Mouse (Mus musculus) hindbrain, postnatal 0 days (tissue): ENCODE measurements around the gene Sult6b2. TPM values are rescaled to one million over a fixed set of nuclear protein-coding genes. Genes with fewer than 3 reads are reported as not detected.

ENCODE experiments used
- ATAC-seq: fragments of 200-750 bp; cut with Nextera tagmentation; 2 replicates; pipeline ENCODE4 v1.8.0; 2017; ENCODE audit warnings: mild to moderate bottlenecking, moderate TSS enrichment, moderate library complexity
- DNase-seq: peaks from one replicate; pipeline ENCODE4 v3.0.0-alpha.2; 2015; ENCODE audit warnings: low spot score
- H3K27ac ChIP-seq: fragments of 300-500 bp; sonication (generic); 2 replicates; pipeline ENCODE4 v1.5.1; 2014; ENCODE audit warnings: mild to moderate bottlenecking
- H3K27me3 ChIP-seq: fragments of 300-500 bp; sonication (generic); 2 replicates; pipeline ENCODE4 v1.6.1; 2014; ENCODE audit warnings: low read length, mixed read lengths; ENCODE audit not compliant: insufficient read depth
- H3K36me3 ChIP-seq: fragments of 300-500 bp; sonication (generic); 2 replicates; pipeline ENCODE4 v1.6.1; 2014; ENCODE audit warnings: low read length, mixed read lengths; ENCODE audit not compliant: insufficient read depth
- H3K4me1 ChIP-seq: fragments of 300-500 bp; sonication (generic); 2 replicates; pipeline ENCODE4 v1.6.1; 2014; ENCODE audit warnings: antibody characterized with exemption, low read length, mixed read lengths; ENCODE audit not compliant: insufficient read depth
- H3K4me2 ChIP-seq: fragments of 300-500 bp; sonication (generic); 2 replicates; pipeline ENCODE4 v1.6.1; 2014; ENCODE audit warnings: low read depth, mild to moderate bottlenecking, low read length, moderate library complexity, mixed read lengths
- H3K4me3 ChIP-seq: fragments of 300-500 bp; sonication (generic); 2 replicates; pipeline ENCODE4 v1.5.1; 2014; ENCODE audit warnings: low read length
- H3K9ac ChIP-seq: fragments of 300-500 bp; sonication (generic); replicated peaks from 2 replicates; pipeline ENCODE4 v1.6.1; 2014; ENCODE audit warnings: mild to moderate bottlenecking, low read length, moderate library complexity, mixed read lengths
- H3K9me3 ChIP-seq: fragments of 300-500 bp; sonication (generic); 2 replicates; pipeline ENCODE4 v1.6.1; 2016; ENCODE audit warnings: low read length, mixed read lengths
- CTCF ChIP-seq: IDR thresholded peaks from 2 replicates; pipeline ENCODE4 v1.5.1; 2016; ENCODE audit warnings: antibody characterized with exemption, control low read depth, low read depth
- WGBS: fragments of 180-500 bp; shearing (Covaris S2); extraction: QIAGEN DNeasy Blood & Tissue Kit; methylation state at CpG from one replicate; pipeline ENCODE4 v1.1.7; 2014; 5-methylcytosine and 5-hydroxymethylcytosine counted together
- polyA plus RNA-seq: library from polyadenylated mRNA; unstranded; fragments of >200 nt; fragmentation: Nextera tagmentation; extraction: Ambion mirVana; gene quantifications from 2 replicates; pipeline ENCODE4 v1.2.1, GENCODE M21; 2015
- total RNA-seq: library from RNA; depleted of rRNA; stranded (reverse); fragments of >200 nt; gene quantifications from 2 replicates; pipeline ENCODE4 v1.2.3, GENCODE M21; 2014

Gene Sult6b2
- total and polyA plus RNA-seq, 2 experiments from 2014 or later = 0.28 TPM; not detected in 1

DNA sequence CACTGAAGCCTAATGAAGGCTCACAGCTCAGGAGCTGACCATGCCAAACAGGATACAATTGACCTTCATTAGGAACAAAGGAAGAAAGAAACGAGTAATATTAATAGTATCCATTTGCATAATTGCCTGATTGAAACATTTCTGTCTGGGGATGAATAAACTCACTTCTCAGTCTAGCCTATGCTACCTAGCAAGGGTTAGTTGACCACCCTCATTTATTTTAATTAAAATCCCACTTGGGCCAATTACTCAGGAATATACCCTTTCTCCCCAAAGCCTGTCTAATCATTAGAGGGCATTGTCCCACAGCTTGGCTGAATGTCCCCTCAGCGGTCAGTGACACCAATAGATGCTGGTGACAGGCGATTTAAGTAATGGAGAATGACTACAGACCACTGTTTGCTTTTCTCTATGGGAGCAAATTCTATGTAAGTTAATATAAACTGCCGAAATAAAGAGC is 23.7 kb downstream of the Sult6b2 start:
- no peak overlapping the region for H3K4me2 ChIP-seq
- no peaks in the 10 kb centered on the region for H3K36me3 ChIP-seq
- no peak overlapping the region for H3K27ac ChIP-seq
- DNase-seq = no peak
- 49% methylated on average over 4 of the region's 4 CpGs for WGBS
- TF ChIP-seq CTCF = no peak
- no peak overlapping the region for H3K9ac ChIP-seq
- no peaks in the 10 kb centered on the region for H3K9me3 ChIP-seq
- H3K4me1 ChIP-seq = no peaks in the 10 kb centered on the region
- ATAC-seq = no peak
- no peak overlapping the region for H3K4me3 ChIP-seq
- no peaks in the 10 kb centered on the region for H3K27me3 ChIP-seq

DNA sequence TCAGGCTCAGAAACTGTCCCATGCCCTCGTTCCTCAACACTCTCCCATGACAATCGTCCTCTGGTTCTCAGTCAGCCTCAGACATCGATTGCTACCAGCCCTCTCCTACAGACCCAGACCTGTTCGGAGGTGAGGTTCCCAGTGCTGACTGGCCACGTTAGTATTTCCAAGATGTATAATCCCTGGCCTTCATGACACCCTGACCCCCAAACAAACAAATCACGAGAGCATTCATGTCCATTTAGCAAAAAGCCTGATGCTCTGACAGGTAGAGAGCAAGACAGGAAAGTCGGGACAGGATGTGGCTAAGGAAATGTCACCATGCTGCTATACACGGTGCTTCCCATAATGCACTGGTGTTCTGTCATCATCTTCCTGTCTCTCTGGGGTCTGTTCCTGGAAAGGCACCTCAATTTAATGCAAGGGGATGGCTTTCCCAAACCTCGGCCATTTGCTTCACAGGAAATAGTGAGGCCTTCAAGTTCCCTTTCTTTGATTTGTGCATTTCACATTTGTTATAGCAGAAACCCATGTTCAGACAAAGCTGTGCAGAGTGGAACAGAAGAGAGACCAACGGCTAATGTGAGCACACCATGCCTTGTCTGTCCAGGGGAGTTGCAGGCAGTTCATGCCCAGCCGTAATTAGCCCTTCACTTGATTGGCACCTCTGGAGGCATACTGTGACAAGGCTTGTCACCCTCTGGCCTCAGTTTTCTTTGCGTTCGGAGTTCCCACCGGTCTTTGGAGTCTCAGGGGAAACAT is 24.3 kb downstream of the Sult6b2 start:
- Histone ChIP-seq H3K27ac (no peak overlapping the region), H3K36me3 (no peaks in the 10 kb centered on the region), H3K4me2 (no peak overlapping the region), H3K9ac (no peak overlapping the region), H3K27me3 (no peaks in the 10 kb centered on the region), H3K4me3 (no peak overlapping the region), H3K4me1 (no peaks in the 10 kb centered on the region), H3K9me3 (no peaks in the 10 kb centered on the region)
- DNase-seq = peak; percentile 20
- WGBS = 47% methylated on average over 14 of the region's 14 CpGs
- no peak; the same call in 1 of the 2 replicates for ATAC-seq
- TF ChIP-seq CTCF = no peak

DNA sequence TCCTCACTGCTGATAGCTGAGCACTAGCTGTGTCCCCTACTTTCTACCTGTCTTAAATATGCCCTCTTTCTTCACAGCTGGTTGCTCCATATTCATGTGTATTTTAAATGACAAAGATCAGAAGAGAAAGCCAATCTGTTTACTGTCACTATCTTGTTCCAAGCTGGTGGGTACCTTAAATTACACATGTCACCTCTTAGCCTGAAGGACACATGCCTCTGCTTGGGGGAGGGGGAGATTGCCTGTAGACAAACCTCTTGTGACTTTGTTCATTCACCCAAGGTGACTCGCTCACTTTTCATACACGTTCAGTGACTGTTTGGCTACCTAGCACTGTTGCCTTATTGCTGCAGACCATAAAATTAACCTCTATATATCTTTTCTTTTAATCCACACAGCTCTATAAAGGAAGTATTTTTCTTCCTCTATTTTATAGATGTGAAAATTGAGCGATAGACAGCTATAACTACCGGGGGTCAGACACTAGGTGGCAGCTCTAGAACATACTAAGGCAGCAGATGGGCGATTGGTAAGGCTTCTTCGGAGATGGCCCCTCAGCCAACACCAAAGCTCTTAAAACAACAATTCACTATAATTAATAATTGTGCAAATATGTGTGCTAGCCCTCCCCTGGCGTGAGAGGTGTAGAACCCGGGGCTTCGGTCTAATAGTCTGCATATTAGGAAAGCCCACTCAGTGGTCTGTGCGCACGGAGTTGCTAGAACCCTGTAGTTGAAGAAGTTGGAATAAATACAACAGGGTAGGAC is 25.1 kb downstream of the Sult6b2 start:
- WGBS = 44% methylated on average over 11 of the region's 11 CpGs

DNA sequence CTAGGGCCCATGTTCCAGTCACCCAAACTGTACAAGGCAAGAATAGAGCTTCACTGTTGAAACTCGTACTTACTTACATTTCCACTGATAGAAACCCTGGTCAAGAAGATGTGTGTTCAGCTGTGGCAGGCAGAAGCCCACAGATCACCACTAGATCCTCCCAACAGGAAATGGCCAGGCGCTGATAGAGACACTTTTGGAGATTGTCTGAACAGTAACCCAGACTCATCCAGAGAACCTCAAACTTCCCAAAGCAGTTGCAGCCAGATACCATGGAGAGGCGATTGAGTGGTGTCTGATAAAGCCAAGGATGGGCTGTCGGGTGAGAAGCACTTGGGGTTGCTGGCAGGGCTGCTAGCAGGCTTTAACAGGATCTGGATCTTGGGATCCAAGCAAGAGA is 27.4 kb downstream of the Sult6b2 start:
- Histone ChIP-seq H3K4me1 (no peaks in the 10 kb centered on the region), H3K4me3 (no peak overlapping the region), H3K4me2 (no peak overlapping the region), H3K27me3 (no peaks in the 10 kb centered on the region), H3K9ac (no peak overlapping the region), H3K9me3 (no peaks in the 10 kb centered on the region), H3K36me3 (peaks cover 25% of the 10 kb centered on the region), H3K27ac (no peak overlapping the region)
- ATAC-seq (no peak), DNase-seq (no peak)
- 81% methylated on average over 4 of the region's 4 CpGs for WGBS
- TF ChIP-seq CTCF = no peak

More for the DNA sequence above, 25.1 kb downstream of the Sult6b2 start:
- ATAC-seq (peak; percentile 74), DNase-seq (peak; percentile 85)
- no peak overlapping the region for H3K27ac ChIP-seq
- TF ChIP-seq CTCF = peak; percentile 82
- H3K4me3 ChIP-seq = no peak overlapping the region
- H3K9me3 ChIP-seq = no peaks in the 10 kb centered on the region
- no peaks in the 10 kb centered on the region for H3K27me3 ChIP-seq
- H3K9ac ChIP-seq = no peak overlapping the region
- H3K36me3 ChIP-seq = 0 out of 2 replicates have a peak, but pooled peaks cover 3% of the 10 kb centered on the region
- H3K4me1 ChIP-seq = no peaks in the 10 kb centered on the region
- no peak overlapping the region for H3K4me2 ChIP-seq

DNA sequence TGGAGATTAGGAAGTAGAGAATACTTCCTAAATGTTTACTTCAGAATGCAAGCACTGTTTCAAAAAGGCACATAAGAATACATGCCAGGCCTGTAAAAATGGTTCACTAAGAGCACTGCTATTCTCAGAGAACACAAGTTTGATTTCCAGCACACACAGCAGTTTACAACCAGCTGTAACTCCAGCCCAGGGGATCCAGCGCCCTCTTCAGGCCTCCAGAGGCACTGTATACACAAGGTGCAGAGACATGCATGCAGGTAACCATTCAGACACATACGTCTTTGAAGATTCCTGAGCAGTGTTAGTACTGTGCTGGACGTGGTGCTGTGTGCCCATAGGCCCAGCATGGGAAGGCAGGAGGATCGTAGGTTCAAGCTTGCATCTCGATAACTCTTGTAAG is 30.7 kb downstream of the Sult6b2 start:
- Histone ChIP-seq H3K9me3 (no peaks in the 10 kb centered on the region), H3K27ac (no peak overlapping the region), H3K27me3 (no peaks in the 10 kb centered on the region), H3K4me1 (no peaks in the 10 kb centered on the region), H3K36me3 (peaks cover 33% of the 10 kb centered on the region), H3K4me2 (no peak overlapping the region), H3K4me3 (no peak overlapping the region), H3K9ac (no peak overlapping the region)
- ATAC-seq (no peak), DNase-seq (no peak)
- peak; percentile 45 for TF ChIP-seq CTCF
- 98% methylated on average over 5 of the region's 5 CpGs for WGBS

DNA sequence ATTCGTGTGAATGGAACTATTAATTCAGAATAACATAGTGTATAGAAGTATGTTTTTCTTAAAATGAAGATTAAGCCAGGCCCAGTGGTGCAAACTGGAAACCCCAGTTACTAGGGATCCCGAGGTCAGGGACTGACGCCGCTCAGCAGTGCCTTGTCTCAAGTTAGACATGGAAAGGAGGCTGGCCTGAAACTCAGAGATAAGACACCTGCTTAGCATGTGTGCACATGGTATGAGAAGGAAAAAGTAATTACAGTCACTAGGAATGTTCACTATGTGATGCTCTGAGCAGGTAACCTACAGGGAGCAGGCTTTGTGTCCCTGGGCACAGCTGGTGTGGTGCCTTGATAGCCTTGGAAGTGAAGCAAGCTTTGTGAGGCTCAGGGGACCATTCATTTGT is 32.7 kb downstream of the Sult6b2 start:
- no peak overlapping the region for H3K4me3 ChIP-seq
- ATAC-seq = no peak
- H3K27ac ChIP-seq = no peak overlapping the region
- no peak for DNase-seq
- no peak overlapping the region for H3K4me2 ChIP-seq
- H3K4me1 ChIP-seq = no peaks in the 10 kb centered on the region
- H3K27me3 ChIP-seq = no peaks in the 10 kb centered on the region
- H3K9me3 ChIP-seq = no peaks in the 10 kb centered on the region
- H3K9ac ChIP-seq = no peak overlapping the region
- TF ChIP-seq CTCF = no peak
- 98% methylated on average over 4 of the region's 4 CpGs for WGBS
- H3K36me3 ChIP-seq = peaks cover 50% of the 10 kb centered on the region
